Mouse (Mus musculus) G1E (cell line): ENCODE measurements at regions not wholly inside any gene's neighbourhood (a gene's known extent, or its start where the extent isn't known, plus 50 kb on each side); places are given as distances from the start of the nearest gene placed in this dataset.

Experiments
- CTCF ChIP-seq: IDR thresholded peaks from 2 replicates; pipeline ENCODE4 v1.5.1; 2012; ENCODE audit warnings: low read depth, low read length, inconsistent platforms, mixed read lengths
- GATA1 ChIP-seq: IDR thresholded peaks from 2 replicates; pipeline ENCODE4 v1.6.1; 2012; ENCODE audit warnings: borderline replicate concordance, low read length, inconsistent platforms, mixed read lengths
- GATA2 ChIP-seq: IDR thresholded peaks from 2 replicates; pipeline ENCODE4 v1.6.1; 2012; ENCODE audit warnings: low read depth, low read length, inconsistent platforms, borderline replicate concordance
- POLR2AphosphoS5 ChIP-seq: IDR thresholded peaks from 2 replicates; pipeline ENCODE4 v1.6.1; 2012; ENCODE audit warnings: low read depth, low read length, inconsistent platforms; ENCODE audit not compliant: insufficient replicate concordance
- TAL1 ChIP-seq: conservative IDR thresholded peaks from 2 replicates; pipeline ENCODE4 v1.6.1; 2012; ENCODE audit warnings: low read depth, low read length, inconsistent platforms, mixed read lengths

DNA sequence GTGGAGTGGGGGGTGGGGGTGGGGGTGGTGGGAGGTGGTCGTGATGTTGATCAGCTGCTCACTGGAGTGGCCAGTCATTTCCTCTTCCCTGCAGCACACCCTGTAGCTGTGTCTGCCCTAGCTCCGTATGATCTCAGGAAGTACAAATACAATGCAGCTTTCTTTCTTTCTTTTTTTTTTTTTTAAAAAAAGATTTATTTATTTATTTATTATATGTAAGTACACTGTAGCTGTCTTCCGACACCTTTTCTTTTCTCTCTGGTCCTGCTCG lies 87.2 kb upstream of the Tex13c2 start:
- TF ChIP-seq CTCF (no peak), GATA1 (no peak), POLR2AphosphoS5 (no peak), TAL1 (no peak), GATA2 (no peak)
